Mouse (Mus musculus): ENCODE data around the gene Prickle3. TPM values are rescaled to one million over a fixed set of nuclear protein-coding genes. Genes with fewer than 3 reads are reported as not detected.

Gene Prickle3
- total and polyA plus RNA-seq, 2 experiments from 2014 or later, result 1.2 to 1.5 TPM

DNA sequence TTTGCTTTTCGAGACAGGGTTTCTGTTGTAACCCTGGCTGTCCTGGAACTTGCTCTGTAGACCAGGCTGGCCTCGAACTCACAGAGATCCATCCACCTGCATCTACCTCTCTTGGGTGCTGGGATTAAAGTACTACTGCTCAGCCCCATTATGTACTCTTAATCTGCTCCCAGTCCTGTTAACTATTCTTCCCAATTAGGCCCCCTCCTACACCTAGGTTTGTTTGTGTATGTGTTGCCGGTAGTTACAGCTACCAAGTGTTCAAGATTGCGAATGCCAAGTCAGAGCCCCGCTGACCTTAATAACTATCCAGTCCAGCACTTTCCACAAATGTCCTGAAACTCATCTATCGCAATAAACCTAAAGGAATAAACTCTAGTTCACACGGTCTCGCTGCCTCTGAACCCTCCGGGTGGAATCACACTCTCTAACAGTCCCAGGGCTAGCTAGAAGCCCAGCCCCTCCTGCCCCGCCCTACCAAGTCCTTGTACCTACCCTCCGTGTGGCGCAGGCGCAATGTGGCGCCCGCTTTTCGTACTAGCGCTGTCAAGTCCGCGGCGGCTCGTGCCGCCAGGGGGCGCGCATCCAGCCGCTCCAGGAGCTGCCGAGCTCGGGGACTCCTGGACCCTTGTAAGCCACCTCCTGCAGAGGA lies 22.5 kb downstream of the Prickle3 start:
- Histone ChIP-seq H3K36me3 (ENCODE audit: insufficient read depth) (no peaks in the 10 kb centered on the region), H3K9me3 (ENCODE audit: low read length) (no peaks in the 10 kb centered on the region), H3K27me3 (ENCODE audit: insufficient read depth, low read length) (no peaks in the 10 kb centered on the region), H3K4me2 (ENCODE audit: low read depth) (peak overlapping the region; percentile 49), H3K9ac (no peak overlapping the region), H3K27ac (ENCODE audit: low read depth, low read length) (no peak overlapping the region), H3K4me3 (ENCODE audit: low read depth, low read length) (peak overlapping the region; percentile 21), H3K4me1 (ENCODE audit: insufficient read depth) (no peaks in the 10 kb centered on the region)
- DNase-seq, result peak; percentile 92
- WGBS, result 29% methylated on average over 27 of the region's 27 CpGs
- peak; percentile 80 for TF ChIP-seq CTCF (IDR thresholded peaks at IDR 0.05; ENCODE audit: low read depth)
- peak; percentile 88 for ATAC-seq

DNA sequence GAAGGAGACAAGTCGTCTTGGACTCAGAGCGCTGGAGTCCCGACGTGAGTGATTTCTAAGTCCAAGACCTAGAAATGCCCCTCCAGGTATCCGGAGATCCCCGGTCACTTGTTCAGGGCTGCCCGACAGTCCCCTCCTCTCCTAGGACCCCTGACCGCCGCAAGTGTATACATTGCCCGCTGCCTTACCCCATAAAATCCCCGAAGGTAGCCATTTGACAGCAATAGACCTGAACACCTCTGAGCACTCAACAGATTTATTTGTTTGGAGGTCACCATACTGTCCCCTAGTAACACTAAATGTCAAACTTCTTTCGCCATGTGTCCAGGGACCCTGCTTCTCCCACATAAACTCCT lies 23.0 kb downstream of the Prickle3 start:
- Histone ChIP-seq H3K27ac (ENCODE audit: low read depth, low read length) (no peak overlapping the region), H3K4me1 (ENCODE audit: insufficient read depth) (no peaks in the 10 kb centered on the region), H3K4me2 (ENCODE audit: low read depth) (peak overlapping the region; percentile 49), H3K9ac (no peak overlapping the region), H3K36me3 (ENCODE audit: insufficient read depth) (no peaks in the 10 kb centered on the region), H3K9me3 (ENCODE audit: low read length) (no peaks in the 10 kb centered on the region), H3K27me3 (ENCODE audit: insufficient read depth, low read length) (no peaks in the 10 kb centered on the region), H3K4me3 (ENCODE audit: low read depth, low read length) (peak overlapping the region; percentile 21)
- 42% methylated on average over 12 of the region's 12 CpGs for WGBS
- TF ChIP-seq CTCF (IDR thresholded peaks at IDR 0.05; ENCODE audit: low read depth), result no peak
- ATAC-seq (no peak), DNase-seq (no peak)

DNA sequence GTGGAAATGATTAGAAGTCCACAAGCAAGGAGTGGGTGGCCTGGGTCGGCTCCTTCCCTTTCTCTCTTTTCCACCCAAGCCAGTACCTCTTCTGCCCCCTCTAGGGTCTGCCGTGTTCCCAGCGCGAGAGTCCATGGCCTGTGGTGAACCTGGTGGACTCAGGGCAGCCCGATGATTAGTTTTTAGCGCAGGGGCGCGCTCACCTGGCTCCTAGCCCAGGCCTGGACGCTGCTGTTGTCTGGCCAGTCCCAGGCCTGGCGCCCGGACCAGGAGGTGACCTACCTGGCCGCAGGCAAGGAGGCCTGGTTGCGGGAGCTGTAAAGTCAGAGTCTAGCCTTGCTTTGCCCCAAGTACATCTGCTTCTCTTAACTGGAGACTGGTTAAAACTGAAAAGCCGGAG lies 23.8 kb downstream of the Prickle3 start, which contains the start of gene Magix:
TSS of gene Magix (minus strand) at position 388 of the 400 bp plus-strand sequence.
- Histone ChIP-seq H3K4me3 (ENCODE audit: low read depth, low read length) (peak within 1 kb of the TSS; percentile 21; the same call in 1 of the 2 replicates), H3K27me3 (ENCODE audit: insufficient read depth, low read length) (no peaks in the 10 kb centered on the region), H3K36me3 (ENCODE audit: insufficient read depth) (no peaks in the 10 kb centered on the region), H3K4me1 (ENCODE audit: insufficient read depth) (no peaks in the 10 kb centered on the region), H3K4me2 (ENCODE audit: low read depth) (peak within 1 kb of the TSS; percentile 49), H3K9me3 (ENCODE audit: low read length) (no peaks in the 10 kb centered on the region), H3K27ac (ENCODE audit: low read depth, low read length) (no peak within 1 kb of the TSS), H3K9ac (no peak within 1 kb of the TSS)
- ATAC-seq (no peak), DNase-seq (no peak)
- 63% methylated on average over 14 of the region's 14 CpGs for WGBS
- no peak for TF ChIP-seq CTCF (IDR thresholded peaks at IDR 0.05; ENCODE audit: low read depth)

- Histone ChIP-seq H3K9me3 (ENCODE audit: low read length) (no peaks in the 10 kb centered on the region), H3K27me3 (ENCODE audit: insufficient read depth, low read length) (no peaks in the 10 kb centered on the region), H3K9ac (no peak overlapping the region), H3K36me3 (ENCODE audit: insufficient read depth) (no peaks in the 10 kb centered on the region), H3K4me1 (ENCODE audit: insufficient read depth) (no peaks in the 10 kb centered on the region), H3K4me2 (ENCODE audit: low read depth) (no peak overlapping the region), H3K4me3 (ENCODE audit: low read depth, low read length) (no peak overlapping the region), H3K27ac (ENCODE audit: low read depth, low read length) (no peak overlapping the region)
- 89% methylated on average over 2 of the region's 2 CpGs for WGBS
- ATAC-seq, result no peak
- DNase-seq, result no peak
- TF ChIP-seq CTCF (IDR thresholded peaks at IDR 0.05; ENCODE audit: low read depth), result no peak
Measured at GRCm38 (mm10) chrX:7688321-7688720, 31.3 kb downstream of the Prickle3 start.

DNA sequence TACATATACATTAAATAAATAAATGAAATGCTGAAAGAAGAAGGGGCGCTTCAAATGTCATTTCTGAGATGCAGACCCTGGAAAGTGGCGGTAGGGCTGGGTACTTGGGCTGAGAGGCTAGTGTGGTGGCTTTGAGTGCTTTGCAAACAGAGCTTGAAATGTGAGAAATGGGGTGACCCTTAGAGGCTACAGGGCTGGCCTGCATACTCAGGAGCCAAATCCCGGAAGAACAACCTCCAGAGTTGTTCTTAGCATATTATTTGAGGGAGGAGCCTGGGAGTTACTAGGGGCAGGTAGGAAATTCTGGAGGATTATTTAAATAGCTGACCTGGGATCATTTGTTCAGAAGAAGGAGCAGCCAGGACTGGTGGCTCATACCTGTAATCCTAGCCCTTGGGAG lies 33.4 kb downstream of the Prickle3 start:
- H3K4me2 ChIP-seq (ENCODE audit: low read depth), result no peak overlapping the region
- WGBS, result 75% methylated on average over 3 of the region's 3 CpGs
- no peaks in the 10 kb centered on the region for H3K4me1 ChIP-seq (ENCODE audit: insufficient read depth)
- no peaks in the 10 kb centered on the region for H3K9me3 ChIP-seq (ENCODE audit: low read length)
- H3K36me3 ChIP-seq (ENCODE audit: insufficient read depth), result no peaks in the 10 kb centered on the region
- H3K27me3 ChIP-seq (ENCODE audit: insufficient read depth, low read length), result no peaks in the 10 kb centered on the region
- no peak for ATAC-seq
- no peak for TF ChIP-seq CTCF (IDR thresholded peaks at IDR 0.05; ENCODE audit: low read depth)
- no peak for DNase-seq
- no peak overlapping the region for H3K9ac ChIP-seq
- H3K27ac ChIP-seq (ENCODE audit: low read depth, low read length), result no peak overlapping the region
- no peak overlapping the region for H3K4me3 ChIP-seq (ENCODE audit: low read depth, low read length)

DNA sequence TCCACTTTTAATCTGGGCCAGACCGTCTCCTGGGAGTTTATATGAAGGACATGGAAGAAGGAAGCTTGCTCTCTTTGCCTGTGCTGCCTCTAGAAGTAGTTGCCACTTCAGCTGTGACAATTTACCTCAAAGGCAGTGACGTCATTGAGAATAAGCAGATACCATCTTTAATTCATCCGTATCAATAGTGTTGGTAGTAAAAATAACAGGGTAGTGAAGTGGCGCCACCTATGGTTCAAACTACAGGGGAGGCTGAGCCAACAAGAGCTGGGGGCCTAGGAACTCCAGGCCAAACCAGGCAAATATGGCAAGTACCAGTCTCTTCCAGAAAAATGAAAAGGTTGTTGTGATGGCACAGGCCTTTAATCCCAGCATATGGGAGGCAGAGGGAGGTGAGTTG lies 35.8 kb downstream of the Prickle3 start:
- DNase-seq (no peak), ATAC-seq (no peak)
- no peak overlapping the region for H3K4me3 ChIP-seq (ENCODE audit: low read depth, low read length)
- no peak overlapping the region for H3K9ac ChIP-seq
- H3K27ac ChIP-seq (ENCODE audit: low read depth, low read length), result no peak overlapping the region
- TF ChIP-seq CTCF (IDR thresholded peaks at IDR 0.05; ENCODE audit: low read depth), result peak; percentile 44; the same call in 1 of the 2 replicates
- H3K9me3 ChIP-seq (ENCODE audit: low read length), result no peaks in the 10 kb centered on the region
- no peak overlapping the region for H3K4me2 ChIP-seq (ENCODE audit: low read depth)
- H3K27me3 ChIP-seq (ENCODE audit: insufficient read depth, low read length), result no peaks in the 10 kb centered on the region
- no peaks in the 10 kb centered on the region for H3K36me3 ChIP-seq (ENCODE audit: insufficient read depth)
- WGBS, result 45% methylated on average over 4 of the region's 4 CpGs
- no peaks in the 10 kb centered on the region for H3K4me1 ChIP-seq (ENCODE audit: insufficient read depth)

DNA sequence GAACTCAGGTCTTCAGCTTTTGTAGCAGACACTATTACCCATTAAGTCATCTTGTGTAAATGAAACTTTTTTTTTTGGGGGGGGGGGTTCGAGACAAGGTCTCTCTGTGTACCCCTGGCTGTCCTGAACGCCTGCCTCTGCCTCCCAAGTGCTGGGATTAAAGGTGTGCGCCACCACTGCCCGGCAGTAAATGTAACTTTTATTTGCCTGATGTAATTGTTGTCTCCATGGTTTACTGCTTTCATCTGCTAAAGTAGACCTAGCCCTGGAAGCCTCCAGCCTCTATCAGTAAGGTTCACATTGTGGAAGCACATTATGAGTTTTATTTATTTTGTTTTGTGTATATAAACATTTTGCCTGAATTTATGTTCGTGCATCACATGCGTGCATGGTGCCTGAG lies 39.5 kb downstream of the Prickle3 start:
- Histone ChIP-seq H3K4me1 (ENCODE audit: insufficient read depth) (no peaks in the 10 kb centered on the region), H3K9ac (no peak overlapping the region), H3K27ac (ENCODE audit: low read depth, low read length) (no peak overlapping the region), H3K4me3 (ENCODE audit: low read depth, low read length) (no peak overlapping the region), H3K4me2 (ENCODE audit: low read depth) (peak overlapping the region; percentile 31; the same call in 1 of the 2 replicates), H3K36me3 (ENCODE audit: insufficient read depth) (no peaks in the 10 kb centered on the region), H3K27me3 (ENCODE audit: insufficient read depth, low read length) (no peaks in the 10 kb centered on the region), H3K9me3 (ENCODE audit: low read length) (no peaks in the 10 kb centered on the region)
- peak; percentile 34 for ATAC-seq
- no peak for DNase-seq
- WGBS, result 41% methylated on average over 6 of the region's 6 CpGs
- TF ChIP-seq CTCF (IDR thresholded peaks at IDR 0.05; ENCODE audit: low read depth), result no peak
